Mouse (Mus musculus) brain, embryonic 14.5 days (tissue): ENCODE results near the gene Dhh.

Experiments
- CTCF ChIP-seq: fragments of 200-500 bp; IDR thresholded peaks from 2 replicates; pipeline ENCODE4 v1.5.1; 2012; ENCODE audit warnings: inconsistent platforms, mild to moderate bottlenecking, moderate library complexity, borderline replicate concordance; ENCODE audit not compliant: insufficient read depth, insufficient read length; ENCODE audit errors: extremely low read depth
- POLR2A ChIP-seq: fragments of 200-500 bp; IDR thresholded peaks from 2 replicates; pipeline ENCODE4 v1.6.1; 2012; ENCODE audit warnings: mild to moderate bottlenecking, inconsistent platforms, borderline replicate concordance; ENCODE audit not compliant: poor library complexity, insufficient read depth, insufficient read length, severe bottlenecking; ENCODE audit errors: extremely low read depth

- TF ChIP-seq CTCF (no peak), POLR2A (no peak)
These were observed 18.8 kb upstream of the Dhh start for GRCm38 (mm10) chr15:98917091-98917490.
